Mouse (Mus musculus) layer of hippocampus, adult 18-20 months (tissue): ENCODE results near the gene Gfy. TPM values are rescaled to one million over a fixed set of nuclear protein-coding genes. Genes with fewer than 3 reads are reported as not detected.
A peak's percentile ranks its signal among the peaks of the same experiment; 100 is the strongest.

Source experiments
- DNase-seq, 2 experiments: peaks; one replicate each; pipeline ENCODE4 v3.0.0; 2022; ENCODE audit warnings: low spot score in 2 of 2
- microRNA-seq, 2 experiments: library from miRNA; unstranded; fragments of <30 nt; microRNA quantifications; one replicate each; pipeline ENCODE4 v1.2.0; 2021
- total RNA-seq, 2 experiments: library from RNA; stranded (reverse); gene quantifications; 2 replicates each; pipeline ENCODE4 v1.2.3; 2021

Gene Gfy
- total RNA-seq, 2 experiments from 2014 or later: 0.18 TPM; not detected in 1

DNA sequence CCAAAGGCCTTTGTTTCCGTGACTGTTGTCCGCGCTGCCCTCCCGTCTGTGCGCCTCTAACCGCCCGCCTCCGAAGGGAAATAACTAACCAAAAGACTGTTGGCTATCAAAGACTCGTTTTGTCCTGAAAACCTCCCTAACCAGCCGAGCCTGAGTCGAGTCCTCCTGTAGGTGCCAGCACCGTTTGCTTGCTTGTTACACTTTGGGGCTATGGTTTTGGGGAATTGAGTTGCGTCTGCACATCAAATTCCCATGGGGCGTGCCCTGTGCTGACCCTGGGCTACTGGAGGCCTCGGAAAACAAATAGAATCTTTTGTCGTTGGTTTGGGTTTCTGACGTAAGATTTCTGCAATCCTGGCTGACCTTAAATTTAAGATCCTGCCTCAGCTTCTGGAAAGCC is 50.1 kb downstream of the Gfy start:
- no peak for DNase-seq

DNA sequence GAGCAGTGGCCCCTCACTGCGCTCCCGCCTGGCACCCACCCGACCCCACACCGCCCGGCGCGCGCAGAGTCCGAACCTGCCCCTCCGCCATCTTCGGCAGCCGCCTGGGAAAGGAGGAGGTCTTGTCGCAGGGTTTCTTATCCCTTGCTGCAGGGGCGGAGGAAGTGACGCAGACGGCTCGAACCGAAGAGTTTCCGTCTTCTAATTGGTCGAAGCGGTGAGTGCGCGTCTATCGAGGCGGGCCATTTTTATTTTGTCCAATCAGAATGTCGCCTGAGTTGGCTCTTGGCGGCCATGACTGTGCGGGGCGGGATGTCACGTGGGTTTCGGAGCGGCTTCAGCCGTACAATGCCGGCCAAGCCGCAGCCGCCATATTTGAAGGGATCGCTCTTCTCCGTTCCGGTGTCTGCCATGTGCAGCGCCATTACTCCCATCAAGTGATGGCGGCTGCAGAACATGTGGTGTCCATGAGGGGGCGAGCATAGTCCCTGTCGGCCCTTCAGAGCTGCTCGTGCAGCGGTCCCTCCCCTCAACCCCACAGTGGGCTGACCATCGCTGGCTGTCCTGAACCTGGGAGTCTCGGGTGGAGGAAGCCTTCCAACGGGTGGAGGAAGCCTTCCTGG is 50.6 kb downstream of the Gfy start, which contains the start of gene Rpl13a:
Rpl13a (minus strand) TSS at position 138 of the 623 bp plus-strand sequence.
- DNase-seq: peak; percentile 99 to 100

- DNase-seq: no peak
These were observed 51.6 kb downstream of the Gfy start for GRCm38 (mm10) chr7:45127700-45128224.

GRCm38 (mm10) chr7:45126844-45127699 is 52.3 kb downstream of the Gfy start:
- no peak for DNase-seq

Small RNAs within 50 kb of the gene (microRNA-seq; reads per million reads assigned to microRNA genes)
- gene Mir5121: 16.0 to 21.8 reads per million in 2 experiments
- 2.0 to 3.9 reads per million in 2 experiments for gene Mir7055

Other genes starting within 250 kb of the Gfy start
- 1 to 10 TPM in 1 of 2 experiments, under 1 TPM in 1; 0.79 to 1.2 TPM for gene Tsks, start 236.4 kb downstream of the Gfy start, total RNA-seq
- gene Cpt1c, start 204.7 kb downstream of the Gfy start, total RNA-seq: 100 to 1,000 TPM; 129 to 136 TPM
- 100 to 1,000 TPM; 172 to 183 TPM for gene Prmt1, start 193.0 kb downstream of the Gfy start, total RNA-seq
- gene Irf3, start 181.9 kb downstream of the Gfy start, total RNA-seq: 10 to 100 TPM; 41.5 to 43.7 TPM
- 1 to 10 TPM; 3.1 TPM for gene Bcl2l12, start 180.9 kb downstream of the Gfy start, total RNA-seq
- gene Scaf1, start 163.2 kb downstream of the Gfy start, total RNA-seq: 100 to 1,000 TPM; 159 to 168 TPM
- 10 to 100 TPM; 11.6 to 12.9 TPM for gene Rras, start 161.6 kb downstream of the Gfy start, total RNA-seq
- gene Prr12, start 126.7 kb downstream of the Gfy start, total RNA-seq: 10 to 100 TPM; 75.7 to 77.5 TPM
- gene Nosip, start 117.1 kb downstream of the Gfy start, total RNA-seq: 10 to 100 TPM; 50.8 to 57.6 TPM
- 1 to 10 TPM; 5.9 TPM for gene Prrg2, start 116.9 kb downstream of the Gfy start, total RNA-seq
- gene Rcn3, start 87.3 kb downstream of the Gfy start, total RNA-seq: 1 to 10 TPM; 7.4 to 8.5 TPM
- 10 to 100 TPM; 14.8 to 18.7 TPM for gene Fcgrt, start 75.7 kb downstream of the Gfy start, total RNA-seq
- gene Rps11, start 55.1 kb downstream of the Gfy start, total RNA-seq: 100 to 1,000 TPM; 481 to 486 TPM
- gene Rpl13a, start 50.8 kb downstream of the Gfy start, total RNA-seq: 100 to 1,000 TPM; 866 to 870 TPM
- not detected for gene Gm45713, start 43.3 kb downstream of the Gfy start, total RNA-seq
- 1 to 10 TPM; 6.9 to 9.5 TPM for gene Flt3l, start 43.1 kb downstream of the Gfy start, total RNA-seq
- gene Pih1d1, start 25.3 kb downstream of the Gfy start, total RNA-seq: 10 to 100 TPM; 43.2 to 44.5 TPM
- gene Aldh16a1, start 25.0 kb downstream of the Gfy start, total RNA-seq: 10 to 100 TPM; 11.4 to 16.3 TPM
- gene Slc17a7, start 15.6 kb downstream of the Gfy start, total RNA-seq: 1,000 to 10,000 TPM; 1,340 to 1,403 TPM
- gene Pth2, start 1.4 kb upstream of the Gfy start, total RNA-seq: not detected
- gene Ccdc155, start 25.3 kb upstream of the Gfy start, total RNA-seq: 1 to 10 TPM; 2.2 to 3.4 TPM
- 1 to 10 TPM; 1.9 to 3.1 TPM for gene Dkkl1, start 32.6 kb upstream of the Gfy start, total RNA-seq
- gene Tead2, start 36.2 kb upstream of the Gfy start, total RNA-seq: 1 to 10 TPM; 3.2 to 4.2 TPM
- 1 to 10 TPM; 4.5 to 4.8 TPM for gene Cd37, start 59.5 kb upstream of the Gfy start, total RNA-seq
- 1 to 10 TPM; 1.3 to 2.6 TPM for gene Slc6a16, start 61.5 kb upstream of the Gfy start, total RNA-seq
- gene Slc6a21, start 97.9 kb upstream of the Gfy start, total RNA-seq: not detected
- 10 to 100 TPM in 1 of 2 experiments, 1 to 10 TPM in 1; 9.7 to 16.2 TPM for gene Trpm4, start 154.2 kb upstream of the Gfy start, total RNA-seq
- gene Hrc, start 155.7 kb upstream of the Gfy start, total RNA-seq: under 1 TPM; 0.17 to 0.18 TPM
- gene Ppfia3, start 187.4 kb upstream of the Gfy start, total RNA-seq: 100 to 1,000 TPM; 132 to 139 TPM
- gene Lin7b, start 191.0 kb upstream of the Gfy start, total RNA-seq: 100 to 1,000 TPM; 134 to 144 TPM
- gene Snrnp70, start 216.2 kb upstream of the Gfy start, total RNA-seq: 100 to 1,000 TPM; 364 to 405 TPM
- not detected for gene Kcna7, start 226.1 kb upstream of the Gfy start, total RNA-seq
- gene Ntf5, start 234.1 kb upstream of the Gfy start, total RNA-seq: not detected
- under 1 TPM in 1 of 2 experiments, not detected in 1; 0.50 TPM for gene Lhb, start 241.3 kb upstream of the Gfy start, total RNA-seq